Mouse (Mus musculus) forebrain, embryonic 14.5 days (tissue): ENCODE data around the gene Ccr5. TPM values are rescaled to one million over a fixed set of nuclear protein-coding genes. Genes with fewer than 3 reads are reported as not detected.

ENCODE experiments used
- ATAC-seq: fragments of 200-750 bp; cut with Nextera tagmentation; 2 replicates; pipeline ENCODE4 v1.8.0; 2017; ENCODE audit warnings: mild to moderate bottlenecking, moderate library complexity
- DNase-seq: peaks from one replicate; pipeline ENCODE4 v3.0.0-alpha.2; 2015; ENCODE audit warnings: low spot score
- H3K27ac ChIP-seq: fragments of 300-500 bp; sonication (generic); 2 replicates; pipeline ENCODE4 v1.5.1; 2014; ENCODE audit warnings: low read depth, mild to moderate bottlenecking, control low read depth, low read length, moderate library complexity
- H3K27me3 ChIP-seq: fragments of 300-500 bp; sonication (generic); replicated peaks from 2 replicates; pipeline ENCODE4 v1.6.1; 2014; ENCODE audit warnings: low read length, control low read depth, mixed read lengths; ENCODE audit not compliant: control insufficient read depth, insufficient read depth
- H3K36me3 ChIP-seq: fragments of 300-500 bp; sonication (generic); 2 replicates; pipeline ENCODE4 v1.6.1; 2014; ENCODE audit warnings: low read length, control low read depth; ENCODE audit not compliant: control insufficient read depth, insufficient read depth
- H3K4me1 ChIP-seq: fragments of 300-500 bp; sonication (generic); 2 replicates; pipeline ENCODE4 v1.6.1; 2014; ENCODE audit warnings: antibody characterized with exemption, low read length, control low read depth; ENCODE audit not compliant: control insufficient read depth, insufficient read depth
- H3K4me2 ChIP-seq: fragments of 300-500 bp; sonication (generic); 2 replicates; pipeline ENCODE4 v1.6.1; 2014; ENCODE audit warnings: mild to moderate bottlenecking, control low read depth, low read length
- H3K4me3 ChIP-seq: fragments of 300-500 bp; sonication (generic); 2 replicates; pipeline ENCODE4 v1.5.1; 2014; ENCODE audit warnings: low read depth, low read length, control low read depth
- H3K9ac ChIP-seq: fragments of 300-500 bp; sonication (generic); 2 replicates; pipeline ENCODE4 v1.6.1; 2014; ENCODE audit warnings: mild to moderate bottlenecking, low read length, control low read depth, moderate library complexity
- H3K9me3 ChIP-seq: fragments of 300-500 bp; sonication (generic); replicated peaks from 2 replicates; pipeline ENCODE4 v1.6.1; 2016; ENCODE audit warnings: low read length, control low read depth, mixed read lengths; ENCODE audit not compliant: control insufficient read depth
- WGBS: fragments of 180-500 bp; shearing (Covaris S2); extraction: QIAGEN DNeasy Blood & Tissue Kit; methylation state at CpG from one replicate; pipeline ENCODE4 v1.1.7; 2014; 5-methylcytosine and 5-hydroxymethylcytosine counted together
- polyA plus RNA-seq: library from polyadenylated mRNA; unstranded; fragments of >200 nt; fragmentation: Nextera tagmentation; extraction: Ambion mirVana; gene quantifications from 2 replicates; pipeline ENCODE4 v1.2.1, GENCODE M21; 2014

The Ccr5 gene
- polyA plus RNA-seq, 1 experiment from 2014 or later: 0.74 TPM

DNA sequence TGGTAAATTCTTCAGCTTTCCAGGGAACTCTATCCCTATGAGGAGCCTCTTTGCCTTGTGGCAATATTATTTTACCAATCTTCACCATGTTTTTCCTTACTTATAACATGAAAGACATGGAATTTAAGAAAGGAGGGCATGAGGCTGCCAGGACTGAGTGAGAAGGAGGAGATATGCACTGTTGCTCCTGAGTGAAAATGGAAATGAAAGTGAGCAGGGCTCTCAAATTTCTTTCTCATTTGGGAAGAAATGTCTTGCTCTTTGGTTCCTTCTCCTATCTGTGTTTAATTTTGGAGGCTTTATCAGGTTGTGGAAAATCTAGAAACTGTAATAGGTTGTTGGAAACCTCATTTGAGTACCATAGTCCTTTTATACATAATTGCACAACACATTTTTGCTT lies 14.1 kb upstream of the Ccr5 start:
- no peak for ATAC-seq
- Histone ChIP-seq H3K4me3 (no peak overlapping the region), H3K27ac (no peak overlapping the region), H3K9me3 (no peaks in the 10 kb centered on the region), H3K27me3 (no peaks in the 10 kb centered on the region), H3K4me2 (no peak overlapping the region), H3K4me1 (no peaks in the 10 kb centered on the region), H3K36me3 (no peaks in the 10 kb centered on the region), H3K9ac (no peak overlapping the region)
- no peak for DNase-seq

DNA sequence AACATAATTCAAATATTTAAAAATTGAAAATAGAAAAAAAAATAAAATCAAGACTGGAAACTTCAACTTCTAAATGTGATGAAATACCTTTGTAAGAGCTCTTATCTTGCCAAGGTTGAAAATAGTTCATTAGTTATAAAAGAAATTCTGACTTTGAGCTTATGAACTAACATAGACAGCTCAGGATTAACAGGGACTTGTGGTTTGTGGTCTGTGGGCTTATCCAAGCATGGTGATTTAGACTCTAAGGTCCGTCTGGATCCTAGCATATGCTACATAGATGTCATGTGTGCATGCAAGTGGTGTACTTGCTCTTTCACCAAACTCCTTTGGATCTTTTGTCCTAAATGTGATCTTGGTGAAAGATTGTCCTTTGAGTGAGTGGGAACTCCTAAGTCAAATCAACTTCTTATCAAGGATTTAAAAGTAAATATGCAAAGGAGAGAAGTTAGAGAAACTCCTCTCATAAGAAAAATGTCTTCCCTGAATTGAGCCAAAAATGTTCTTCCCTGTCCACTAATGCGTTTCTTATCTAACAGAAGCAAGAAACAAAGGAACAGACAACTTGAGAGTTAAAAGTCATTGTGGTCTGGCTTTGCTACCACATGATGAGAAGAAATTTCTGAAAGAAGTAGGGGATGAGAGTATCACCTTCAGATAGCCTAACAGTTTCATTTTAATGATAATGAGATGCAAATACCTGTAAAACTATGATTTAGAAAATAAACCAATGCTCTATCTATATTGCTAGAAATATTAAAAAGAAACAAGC lies 12.8 kb upstream of the Ccr5 start:
- no peak overlapping the region for H3K9ac ChIP-seq
- DNase-seq (no peak), ATAC-seq (no peak)
- no peak overlapping the region for H3K4me2 ChIP-seq
- no peak overlapping the region for H3K4me3 ChIP-seq
- no peaks in the 10 kb centered on the region for H3K36me3 ChIP-seq
- no peaks in the 10 kb centered on the region for H3K9me3 ChIP-seq
- H3K27ac ChIP-seq: no peak overlapping the region
- H3K4me1 ChIP-seq: no peaks in the 10 kb centered on the region
- no peaks in the 10 kb centered on the region for H3K27me3 ChIP-seq
- WGBS: 74% methylated on average over 2 of the region's 2 CpGs

DNA sequence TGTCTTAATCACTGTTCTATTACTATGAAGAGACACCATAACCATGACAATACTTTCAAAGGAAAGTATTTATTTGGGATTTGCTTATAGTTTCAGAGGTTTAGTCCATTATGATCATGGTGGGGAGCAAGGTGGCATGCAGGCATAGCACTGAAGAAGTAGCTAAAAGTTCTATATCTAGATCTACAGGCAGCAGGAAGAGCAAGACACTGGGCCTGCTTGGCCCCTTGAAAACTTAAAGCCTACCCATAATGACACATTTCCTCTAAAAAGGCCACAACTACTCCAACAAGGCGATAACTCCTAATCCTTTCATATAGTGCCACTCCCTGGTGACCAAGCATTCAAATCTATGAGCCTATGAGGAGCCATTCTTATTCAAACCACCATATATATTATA lies 9.3 kb upstream of the Ccr5 start:
- Histone ChIP-seq H3K27me3 (no peaks in the 10 kb centered on the region), H3K9me3 (no peaks in the 10 kb centered on the region), H3K4me3 (no peak overlapping the region), H3K9ac (no peak overlapping the region), H3K4me1 (no peaks in the 10 kb centered on the region), H3K4me2 (no peak overlapping the region), H3K36me3 (no peaks in the 10 kb centered on the region), H3K27ac (no peak overlapping the region)
- DNase-seq (no peak), ATAC-seq (no peak)
- 87% methylated on average over 1 of the region's 1 CpGs for WGBS

DNA sequence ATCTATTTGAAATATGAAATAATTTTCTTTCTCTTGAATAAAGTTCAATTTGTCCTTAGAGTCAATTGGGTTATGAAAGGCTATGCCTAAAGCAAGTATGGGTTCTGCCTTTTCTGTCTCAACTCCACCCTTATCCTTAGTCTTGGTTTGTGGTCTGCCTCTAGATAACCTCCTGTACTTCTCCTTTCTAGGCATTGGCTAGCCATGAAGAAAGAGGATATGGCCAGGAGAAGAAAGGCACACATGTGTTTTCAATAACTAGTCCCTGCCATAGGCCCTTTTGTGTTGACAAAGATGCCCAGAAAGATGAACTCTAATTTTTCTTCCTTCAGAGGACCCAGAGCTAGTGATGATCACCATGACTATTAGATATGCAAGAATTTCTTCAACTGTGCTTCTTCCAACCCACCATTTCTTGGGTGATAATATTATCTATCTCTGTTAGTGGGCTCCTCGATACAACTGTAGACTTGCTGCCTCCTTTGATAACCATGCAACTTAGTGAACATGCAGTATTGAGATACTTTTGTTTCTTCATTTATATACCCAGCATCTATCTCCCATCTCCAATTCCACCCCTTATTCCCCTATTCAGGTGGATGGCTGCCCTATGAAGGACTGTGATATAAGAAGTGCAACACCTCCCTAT lies 8.6 kb upstream of the Ccr5 start:
- DNase-seq: no peak
- Histone ChIP-seq H3K9me3 (no peaks in the 10 kb centered on the region), H3K27me3 (no peaks in the 10 kb centered on the region), H3K36me3 (no peaks in the 10 kb centered on the region), H3K9ac (no peak overlapping the region), H3K4me1 (no peaks in the 10 kb centered on the region), H3K4me3 (no peak overlapping the region), H3K27ac (no peak overlapping the region), H3K4me2 (no peak overlapping the region)
- ATAC-seq: no peak
- WGBS: 87% methylated on average over 1 of the region's 1 CpGs

DNA sequence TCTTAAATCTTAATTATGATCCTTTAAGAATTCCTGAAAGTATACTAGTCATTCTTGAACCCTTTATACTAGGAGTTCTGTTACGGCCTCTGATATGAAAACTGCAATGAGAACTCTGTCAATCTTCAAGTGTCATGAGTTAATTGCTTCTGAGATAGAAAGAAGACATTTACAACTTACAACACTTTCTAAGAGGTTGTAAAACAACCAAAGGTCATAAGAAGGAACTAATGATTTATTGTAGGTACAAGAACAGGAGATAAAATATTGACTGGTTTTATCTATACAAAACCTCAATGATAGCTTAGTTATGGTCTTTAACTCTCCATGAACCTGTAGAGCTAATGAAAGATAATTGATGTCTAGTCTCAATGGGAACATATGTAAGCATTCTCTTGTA lies 7.6 kb upstream of the Ccr5 start:
- no peaks in the 10 kb centered on the region for H3K4me1 ChIP-seq
- H3K4me2 ChIP-seq: no peak overlapping the region
- H3K27ac ChIP-seq: no peak overlapping the region
- H3K36me3 ChIP-seq: no peaks in the 10 kb centered on the region
- no peaks in the 10 kb centered on the region for H3K9me3 ChIP-seq
- ATAC-seq (no peak), DNase-seq (no peak)
- H3K9ac ChIP-seq: no peak overlapping the region
- H3K4me3 ChIP-seq: no peak overlapping the region
- 88% methylated on average over 1 of the region's 1 CpGs for WGBS
- no peaks in the 10 kb centered on the region for H3K27me3 ChIP-seq

DNA sequence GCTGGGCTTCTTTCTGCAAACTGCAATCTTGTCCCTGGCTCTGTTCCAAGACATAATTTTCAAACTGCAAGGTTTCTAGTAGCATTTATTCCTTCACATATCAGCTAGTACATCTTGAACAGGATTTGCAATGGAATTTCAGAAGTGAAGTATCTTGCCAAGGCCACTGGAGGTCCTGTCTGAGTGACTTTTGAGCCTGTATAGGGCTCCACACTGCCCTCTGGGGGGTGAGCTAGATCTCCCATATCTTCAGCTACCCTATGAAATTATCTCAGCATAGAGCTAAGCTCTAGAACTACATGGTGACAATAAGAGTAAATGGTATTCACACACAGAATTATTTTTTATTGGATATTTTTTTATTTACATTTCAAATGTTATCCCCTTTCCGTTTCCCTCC lies 2.9 kb upstream of the Ccr5 start:
- no peaks in the 10 kb centered on the region for H3K4me1 ChIP-seq
- H3K9ac ChIP-seq: no peak overlapping the region
- ATAC-seq (no peak), DNase-seq (no peak)
- H3K4me2 ChIP-seq: no peak overlapping the region
- H3K27me3 ChIP-seq: no peaks in the 10 kb centered on the region
- 81% methylated on average over 1 of the region's 1 CpGs for WGBS
- no peak overlapping the region for H3K4me3 ChIP-seq
- no peak overlapping the region for H3K27ac ChIP-seq
- no peaks in the 10 kb centered on the region for H3K36me3 ChIP-seq
- H3K9me3 ChIP-seq: no peaks in the 10 kb centered on the region

DNA sequence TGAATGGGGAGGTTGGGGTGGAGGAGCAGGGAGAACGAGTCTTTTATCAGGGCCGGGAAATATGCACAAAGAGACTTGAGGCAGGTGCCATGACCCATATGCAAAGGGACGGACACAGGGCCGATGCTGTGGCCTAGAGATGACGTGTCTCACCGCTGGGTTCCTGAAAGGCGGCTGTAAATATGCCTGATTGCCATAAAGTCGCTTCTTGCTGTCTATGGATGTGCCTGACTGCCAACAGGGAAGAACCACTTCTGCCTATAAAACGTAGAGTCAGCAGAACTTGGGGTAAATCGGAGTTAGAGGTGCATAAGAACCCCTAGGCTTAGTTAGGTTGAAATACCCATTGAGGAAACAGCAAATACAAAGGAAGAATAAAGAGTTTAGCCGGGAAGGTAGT lies 4.2 kb downstream of the Ccr5 start:
- H3K27me3 ChIP-seq: no peaks in the 10 kb centered on the region
- no peaks in the 10 kb centered on the region for H3K4me1 ChIP-seq
- H3K9ac ChIP-seq: no peak overlapping the region
- no peak overlapping the region for H3K27ac ChIP-seq
- no peak overlapping the region for H3K4me3 ChIP-seq
- ATAC-seq (no peak), DNase-seq (no peak)
- H3K9me3 ChIP-seq: no peaks in the 10 kb centered on the region
- WGBS: 90% methylated on average over 11 of the region's 11 CpGs
- H3K36me3 ChIP-seq: no peaks in the 10 kb centered on the region
- no peak overlapping the region for H3K4me2 ChIP-seq

DNA sequence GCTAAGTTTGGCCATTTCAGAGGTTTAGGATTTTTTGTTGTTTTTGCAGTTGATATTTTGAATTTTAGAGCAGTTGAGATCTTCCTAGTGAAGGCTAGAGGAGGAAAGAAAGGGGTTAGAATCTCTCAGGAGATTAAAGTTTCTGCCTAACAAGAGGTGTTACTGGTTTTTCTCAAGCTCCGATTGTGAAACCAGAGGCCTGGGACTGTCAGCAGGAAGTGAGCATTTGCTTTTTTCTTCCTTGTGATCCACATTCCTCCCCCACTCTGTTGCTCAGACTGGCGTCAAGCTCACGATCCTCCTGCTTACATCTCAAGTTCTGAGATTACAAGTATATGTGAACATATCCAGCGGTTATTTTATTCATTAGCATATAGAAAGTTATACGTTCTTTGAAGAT lies 5.0 kb downstream of the Ccr5 start:
- H3K27ac ChIP-seq: no peak overlapping the region
- ATAC-seq (no peak), DNase-seq (no peak)
- H3K27me3 ChIP-seq: no peaks in the 10 kb centered on the region
- no peak overlapping the region for H3K9ac ChIP-seq
- 60% methylated on average over 5 of the region's 5 CpGs for WGBS
- no peaks in the 10 kb centered on the region for H3K9me3 ChIP-seq
- H3K4me2 ChIP-seq: no peak overlapping the region
- H3K36me3 ChIP-seq: no peaks in the 10 kb centered on the region
- H3K4me3 ChIP-seq: no peak overlapping the region
- no peaks in the 10 kb centered on the region for H3K4me1 ChIP-seq

DNA sequence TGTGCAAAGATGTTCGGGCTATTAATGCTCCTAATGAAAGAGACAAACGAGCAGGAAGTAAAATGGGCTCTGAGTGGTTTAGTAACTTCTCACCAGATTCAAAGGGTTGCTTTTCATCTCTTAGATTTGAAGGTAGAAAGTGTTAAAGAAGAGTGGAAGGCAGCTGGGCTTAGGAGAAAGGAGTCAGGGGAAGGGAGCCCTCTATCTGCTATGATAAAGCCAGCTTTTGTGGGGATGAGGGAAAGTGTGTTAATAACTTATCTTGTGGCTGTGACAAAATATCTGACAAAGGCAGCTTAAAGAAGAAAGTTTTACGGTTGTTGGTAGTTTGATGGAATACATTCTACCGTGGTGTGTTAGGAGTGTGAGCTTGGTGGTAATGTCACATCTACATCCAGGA lies 6.1 kb downstream of the Ccr5 start:
- H3K27ac ChIP-seq: no peak overlapping the region
- DNase-seq (no peak), ATAC-seq (no peak)
- no peak overlapping the region for H3K4me2 ChIP-seq
- no peaks in the 10 kb centered on the region for H3K9me3 ChIP-seq
- H3K4me3 ChIP-seq: no peak overlapping the region
- no peak overlapping the region for H3K9ac ChIP-seq
- WGBS: 51% methylated on average over 4 of the region's 4 CpGs
- no peaks in the 10 kb centered on the region for H3K4me1 ChIP-seq
- no peaks in the 10 kb centered on the region for H3K36me3 ChIP-seq
- H3K27me3 ChIP-seq: no peaks in the 10 kb centered on the region
